Mouse (Mus musculus): ENCODE results near the gene Olfr633. TPM values are rescaled to one million over a fixed set of nuclear protein-coding genes. Genes with fewer than 3 reads are reported as not detected.
"Not testable (repeated sequence)": the region's sequence is repeated elsewhere in the genome, so short reads cannot be mapped to it uniquely, and the experiment has no call there.

The Olfr633 gene
- not detected for total RNA-seq (2021)
- long read RNA-seq, experiment 1: 0 reads
- long read RNA-seq, experiment 2: 0 reads

DNA sequence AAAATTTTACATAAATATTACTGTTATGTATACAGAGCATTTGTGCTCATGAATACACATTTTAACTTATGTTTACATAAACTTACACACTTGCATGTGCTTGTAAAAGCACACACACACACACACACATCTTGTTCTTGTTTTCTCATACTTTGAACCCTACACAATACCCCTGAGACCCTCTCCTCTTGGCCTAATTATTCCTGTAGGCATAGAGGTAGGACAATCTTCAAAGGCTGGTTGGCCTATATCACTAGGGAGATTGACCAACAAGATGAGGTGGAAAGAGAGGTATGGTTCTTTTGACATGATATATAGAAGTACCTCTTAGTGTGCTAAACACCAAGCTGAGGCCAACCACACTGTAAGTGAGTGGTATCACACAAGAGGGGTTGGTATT lies at the start of gene Olfr633:
Gene Olfr633 (plus strand): TSS at position 301 of the 400 bp plus-strand sequence.
- intact Hi-C loops (cut with DNase I): no loop called here
- no peak within 1 kb of the TSS for H3K27ac ChIP-seq
- no peak for TF ChIP-seq CTCF (IDR thresholded peaks at IDR 0.05)
- no peak within 1 kb of the TSS for H3K4me3 ChIP-seq
- DNase-seq: no peak

DNA sequence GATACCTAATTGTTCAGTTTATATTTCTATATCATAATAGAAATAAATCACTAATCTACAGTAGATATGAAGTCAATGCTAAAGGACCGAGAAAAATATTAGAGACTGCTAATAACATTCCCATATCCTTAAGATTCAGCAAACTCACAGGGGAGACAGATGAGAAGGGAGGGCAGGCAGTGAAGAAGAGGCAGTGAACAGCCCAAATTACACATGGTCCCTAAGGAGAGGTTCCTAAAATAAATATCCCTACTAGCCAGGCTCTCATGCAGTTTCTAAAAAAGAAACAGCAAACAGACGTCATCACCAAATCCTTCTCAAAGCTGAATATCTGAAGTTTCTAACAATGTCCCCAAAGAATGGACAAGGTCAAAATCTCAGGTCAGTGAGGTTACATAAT lies 41.0 kb upstream of the Olfr633 start, which contains the start of gene Olfr65:
Gene Olfr65 (plus strand): TSS at position 301 of the 400 bp plus-strand sequence.
- no peak for TF ChIP-seq CTCF (IDR thresholded peaks at IDR 0.05)
- no peak within 1 kb of the TSS for H3K27ac ChIP-seq
- DNase-seq: no peak
- intact Hi-C loops (cut with DNase I): no loop called here
- H3K4me3 ChIP-seq: no peak within 1 kb of the TSS

DNA sequence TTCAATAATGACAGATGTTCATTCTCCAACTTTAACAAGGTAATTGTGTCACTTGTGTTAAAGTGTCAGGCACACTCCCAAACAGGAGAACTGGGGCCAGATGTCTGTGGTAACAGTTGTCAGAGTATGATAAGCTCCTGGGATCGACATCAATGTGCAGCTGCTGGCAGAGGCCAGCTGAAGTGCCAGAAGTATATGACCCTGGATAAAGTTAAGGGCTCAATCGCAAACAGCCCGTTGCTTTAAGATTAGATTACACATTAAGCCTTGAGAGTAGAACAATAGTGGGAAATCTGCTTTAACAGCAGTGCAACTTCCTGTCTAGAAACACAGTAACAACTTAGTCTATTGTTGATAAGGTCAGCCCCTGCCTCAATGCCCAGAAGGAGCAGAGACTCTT lies 34.2 kb upstream of the Olfr633 start:
- Histone ChIP-seq H3K4me3 (no peak overlapping the region), H3K27ac (no peak overlapping the region)
- TF ChIP-seq CTCF (IDR thresholded peaks at IDR 0.05): no peak
- no peak for DNase-seq
- intact Hi-C loops (cut with DNase I): no loop called here

DNA sequence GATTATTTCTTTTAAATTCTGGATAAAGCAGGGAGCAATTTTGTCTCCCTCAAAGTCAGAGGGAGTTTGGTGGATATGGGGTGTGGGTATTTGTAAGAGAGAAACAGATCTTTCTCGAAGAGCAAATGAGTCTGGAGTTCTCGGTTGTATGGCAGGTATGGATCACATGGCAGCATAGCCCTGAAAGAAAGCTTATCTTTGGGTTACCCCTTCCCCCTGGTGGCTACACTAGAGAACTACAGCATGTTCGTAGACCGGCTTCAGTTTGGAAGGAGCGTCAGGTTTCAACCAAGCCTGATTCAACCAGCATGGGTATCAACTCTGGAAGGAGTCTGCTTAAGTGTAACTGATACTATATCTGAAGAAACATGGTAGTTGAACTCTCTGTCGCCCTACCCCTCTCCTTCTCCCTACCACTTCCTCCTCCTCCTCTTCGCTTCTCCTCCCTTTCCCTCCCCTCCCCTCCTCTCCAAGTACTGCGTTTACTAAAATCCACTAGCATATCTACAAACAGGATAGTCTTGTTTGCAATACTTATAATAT lies 31.2 kb upstream of the Olfr633 start:
- no peak for TF ChIP-seq CTCF (IDR thresholded peaks at IDR 0.05)
- DNase-seq: no peak
- intact Hi-C loops (cut with DNase I): no loop called here
- Histone ChIP-seq H3K4me3 (no peak overlapping the region), H3K27ac (no peak overlapping the region)

DNA sequence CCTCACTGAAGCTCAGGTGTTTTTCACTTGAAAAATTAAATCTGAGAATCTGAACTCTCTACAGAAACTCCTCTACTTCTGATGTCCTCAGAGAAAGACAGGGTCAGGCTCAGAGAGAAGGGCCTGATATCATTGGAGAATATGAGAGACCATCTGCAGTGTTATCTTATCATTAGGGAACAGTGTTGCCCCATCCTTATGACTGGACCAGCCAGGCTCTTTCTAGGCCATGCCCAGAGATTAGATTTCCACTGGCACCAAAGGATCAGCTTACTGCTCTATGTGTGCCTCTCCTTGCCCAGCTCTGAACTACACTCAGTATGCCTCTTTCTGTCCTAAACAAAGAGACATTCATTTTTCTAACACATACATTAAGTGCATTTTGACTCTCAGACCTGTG lies 28.9 kb upstream of the Olfr633 start:
- TF ChIP-seq CTCF (IDR thresholded peaks at IDR 0.05): no peak
- H3K4me3 ChIP-seq: no peak overlapping the region
- H3K27ac ChIP-seq: no peak overlapping the region
- intact Hi-C loops (cut with DNase I): no loop called here
- DNase-seq: no peak

DNA sequence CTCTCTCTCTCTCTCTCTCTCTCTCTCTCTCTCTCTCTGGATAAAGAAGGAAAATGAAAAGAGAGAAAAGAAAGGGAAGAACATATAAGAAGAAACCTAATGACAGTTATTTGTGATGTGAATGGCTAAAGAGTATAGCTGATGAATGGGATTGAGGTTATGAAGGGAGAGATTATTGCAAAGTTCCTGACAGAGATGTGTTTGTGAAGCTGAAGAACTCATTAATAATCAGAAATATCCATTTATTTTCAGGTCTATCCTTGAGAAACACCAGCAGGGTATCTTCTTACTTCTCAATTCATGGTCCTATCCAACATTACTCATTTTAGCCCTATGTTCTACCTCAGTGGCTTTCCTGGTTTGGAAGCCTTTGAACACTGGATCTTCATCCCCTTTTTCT lies 15.7 kb upstream of the Olfr633 start, which contains the start of gene Olfr631:
Gene Olfr631 (plus strand): TSS at position 301 of the 400 bp plus-strand sequence.
- Histone ChIP-seq H3K4me3 (no peak within 1 kb of the TSS), H3K27ac (no peak within 1 kb of the TSS)
- TF ChIP-seq CTCF (IDR thresholded peaks at IDR 0.05): no peak
- intact Hi-C loops (cut with DNase I): no loop called here
- no peak for DNase-seq

DNA sequence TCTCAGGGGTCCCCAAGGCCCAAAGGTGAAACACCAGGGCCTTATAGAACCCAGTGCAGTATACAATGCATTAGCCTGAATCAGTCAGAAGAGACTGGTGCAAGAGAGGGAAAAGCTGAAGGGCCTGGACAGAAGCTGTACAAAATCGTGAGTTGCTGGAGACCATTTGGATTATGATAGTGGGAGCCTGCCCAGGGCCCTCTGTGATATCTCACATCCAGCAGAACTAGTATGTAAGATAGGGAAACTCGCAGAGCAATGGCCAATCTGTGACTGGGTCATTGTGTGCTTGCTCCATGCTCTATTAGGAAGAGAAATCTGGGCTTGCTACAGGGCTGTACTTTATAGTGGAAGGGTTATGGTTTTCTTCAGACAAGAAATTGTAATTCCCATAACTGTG lies 10.0 kb upstream of the Olfr633 start, which contains the start of gene Olfr632:
Gene Olfr632 (plus strand): TSS at position 84 of the 400 bp plus-strand sequence.
- no peak for TF ChIP-seq CTCF (IDR thresholded peaks at IDR 0.05)
- no peak within 1 kb of the TSS for H3K4me3 ChIP-seq
- no peak within 1 kb of the TSS for H3K27ac ChIP-seq
- intact Hi-C loops (cut with DNase I): no loop called here
- no peak for DNase-seq

DNA sequence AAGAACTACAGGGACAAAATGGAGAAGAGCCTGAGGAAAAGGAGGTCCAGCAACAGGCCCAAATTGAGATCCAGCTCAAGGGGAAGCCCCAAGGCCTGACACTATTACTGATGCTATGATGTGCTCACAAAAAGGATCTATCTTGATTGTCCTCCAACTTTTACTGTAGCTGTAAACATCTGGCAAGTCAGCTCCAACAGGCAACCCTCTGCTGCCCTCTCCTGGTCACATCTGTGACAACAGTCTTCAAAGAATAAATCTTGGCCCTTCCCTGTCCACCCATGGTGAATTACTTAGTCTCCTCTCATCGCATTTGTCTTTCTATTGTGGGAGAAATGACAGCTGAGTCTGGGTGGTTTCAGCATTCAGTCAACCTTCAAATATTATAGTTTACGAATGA lies 1.5 kb upstream of the Olfr633 start:
- H3K4me3 ChIP-seq: no peak overlapping the region
- TF ChIP-seq CTCF (IDR thresholded peaks at IDR 0.05): peak; percentile 49
- intact Hi-C loops (cut with DNase I): no loop called here
- DNase-seq: no peak
- no peak overlapping the region for H3K27ac ChIP-seq

DNA sequence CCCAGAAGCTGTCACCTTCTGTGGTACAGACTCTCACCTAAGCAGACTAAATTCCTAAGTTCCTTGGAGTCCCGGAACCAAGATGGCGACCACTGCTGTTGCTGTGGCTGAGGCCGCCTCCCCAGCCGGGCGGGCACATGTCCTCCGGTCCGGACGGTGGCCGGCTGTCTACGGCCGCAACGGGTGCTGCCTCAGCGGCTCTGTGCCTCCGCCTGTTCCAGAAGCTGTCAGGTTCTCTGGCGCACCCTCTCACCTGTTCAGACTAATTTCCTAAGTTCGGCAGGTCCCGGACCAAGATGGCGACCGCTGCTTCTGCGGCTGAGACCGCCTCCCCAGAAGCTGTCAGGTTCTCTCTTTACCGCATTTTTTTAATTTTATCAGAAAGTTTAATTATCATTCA lies 22.6 kb downstream of the Olfr633 start:
- H3K27ac ChIP-seq; intact Hi-C loops (cut with DNase I); DNase-seq; H3K4me3 ChIP-seq: not testable (repeated sequence)

DNA sequence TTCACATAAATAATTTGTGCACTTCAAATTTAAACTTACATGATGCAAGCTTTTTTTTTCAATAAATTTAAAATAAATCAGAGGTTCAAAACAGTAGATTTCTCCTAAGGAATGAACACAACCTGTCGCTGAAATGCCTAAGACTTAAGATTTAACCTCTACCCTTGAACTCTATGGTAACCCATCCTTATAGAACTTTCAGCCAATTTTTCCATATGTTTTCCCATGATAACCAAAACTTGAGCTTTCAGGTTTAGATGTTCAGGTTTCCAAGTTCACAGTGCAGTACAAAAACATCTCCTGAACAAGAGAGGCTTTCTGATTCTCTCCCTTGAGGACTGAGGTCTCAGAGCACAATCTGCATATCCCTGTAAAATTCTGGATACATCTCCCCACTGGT lies 26.6 kb downstream of the Olfr633 start, which contains the start of gene Olfr635:
Gene Olfr635 (plus strand): TSS at position 301 of the 400 bp plus-strand sequence.
- no peak for TF ChIP-seq CTCF (IDR thresholded peaks at IDR 0.05)
- intact Hi-C loops (cut with DNase I): no loop called here
- no peak for DNase-seq
- H3K4me3 ChIP-seq: no peak within 1 kb of the TSS
- no peak within 1 kb of the TSS for H3K27ac ChIP-seq

DNA sequence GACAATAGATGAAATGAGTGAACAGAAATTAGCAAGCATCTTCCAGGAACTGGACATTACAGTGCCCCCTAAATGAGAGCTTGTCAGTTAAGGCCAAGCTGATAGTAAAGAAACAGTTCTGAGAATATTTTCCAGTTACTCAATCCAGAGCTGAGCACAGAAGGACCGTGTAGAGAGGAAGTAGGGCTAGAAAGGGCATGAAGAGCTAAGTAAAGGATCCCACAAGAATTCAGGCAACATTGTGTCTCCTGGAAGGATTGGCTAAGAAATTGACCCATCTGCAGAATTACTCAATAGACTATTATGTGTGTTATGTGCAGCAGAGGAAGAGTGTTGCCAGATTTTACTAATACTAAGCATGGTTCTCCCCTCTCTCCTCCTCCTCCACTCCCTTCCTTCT lies 27.5 kb downstream of the Olfr633 start:
- Histone ChIP-seq H3K27ac (no peak overlapping the region), H3K4me3 (no peak overlapping the region)
- TF ChIP-seq CTCF (IDR thresholded peaks at IDR 0.05): no peak
- intact Hi-C loops (cut with DNase I): no loop called here
- DNase-seq: no peak

DNA sequence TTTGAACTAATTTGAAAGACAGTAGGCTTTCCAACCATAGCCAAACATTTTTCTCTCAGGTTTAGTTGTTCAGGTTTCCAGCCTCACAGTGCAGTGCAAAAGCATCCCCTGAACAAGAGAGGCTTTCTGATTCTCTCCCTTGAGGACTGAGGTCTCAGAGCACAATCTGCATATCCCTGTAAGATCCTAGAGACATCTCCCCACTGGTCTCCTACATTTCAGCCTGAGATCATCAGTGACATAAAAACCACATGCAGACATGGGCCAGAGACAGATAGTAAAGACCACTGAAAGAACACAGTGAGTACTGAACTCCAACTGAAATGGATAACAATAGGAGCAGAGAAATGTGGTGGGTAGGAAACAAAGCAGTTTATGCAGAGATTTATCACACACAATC lies 54.2 kb downstream of the Olfr633 start, which contains the start of gene Olfr638:
Gene Olfr638 (plus strand): TSS at position 301 of the 400 bp plus-strand sequence.
- intact Hi-C loops (cut with DNase I): no loop called here
- no peak within 1 kb of the TSS for H3K27ac ChIP-seq
- no peak for TF ChIP-seq CTCF (IDR thresholded peaks at IDR 0.05)
- no peak within 1 kb of the TSS for H3K4me3 ChIP-seq
- no peak for DNase-seq

Other genes with a start within 250 kb of the Olfr633 start
- not detected for gene Olfr243, start 229.8 kb upstream of the Olfr633 start, total RNA-seq (2021)
- gene Olfr628, start 214.1 kb upstream of the Olfr633 start, total RNA-seq (2021): not detected
- gene Olfr629, start 199.5 kb upstream of the Olfr633 start, total RNA-seq (2021): not detected
- not detected for gene Olfr630, start 187.1 kb upstream of the Olfr633 start, total RNA-seq (2021)
- not detected for gene Olfr69, start 172.8 kb upstream of the Olfr633 start, total RNA-seq (2021)
- not detected for gene Olfr68, start 164.7 kb upstream of the Olfr633 start, total RNA-seq (2021)
- not detected for gene Olfr67, start 152.6 kb upstream of the Olfr633 start, total RNA-seq (2021)
- gene Hbb-bt, start 130.4 kb upstream of the Olfr633 start, total RNA-seq (2021): 10 to 100 TPM; 20.6 to 29.2 TPM
- 100 to 1,000 TPM; 210 to 301 TPM for gene Hbb-bs, start 116.3 kb upstream of the Olfr633 start, total RNA-seq (2021)
- not detected for gene Hbb-bh2, start 103.9 kb upstream of the Olfr633 start, total RNA-seq (2021)
- gene Hbb-bh1, start 101.3 kb upstream of the Olfr633 start, total RNA-seq (2021): not detected
- gene Hbb-y, start 91.2 kb upstream of the Olfr633 start, total RNA-seq (2021): not detected
- not detected for gene Olfr66, start 58.2 kb upstream of the Olfr633 start, total RNA-seq (2021)
- gene Olfr64, start 50.0 kb upstream of the Olfr633 start, total RNA-seq (2021): not detected
- gene Olfr65, start 41.0 kb upstream of the Olfr633 start, total RNA-seq (2021): not detected
- gene Olfr631, start 15.6 kb upstream of the Olfr633 start, total RNA-seq (2021): not detected
- gene Olfr632, start 10.1 kb upstream of the Olfr633 start, total RNA-seq (2021): not detected
- not detected for gene Olfr635, start 26.7 kb downstream of the Olfr633 start, total RNA-seq (2021)
- gene Olfr638, start 54.3 kb downstream of the Olfr633 start, total RNA-seq (2021): not detected
- gene Olfr639, start 72.9 kb downstream of the Olfr633 start, total RNA-seq (2021): under 1 TPM in 1 of 2 experiments, not detected in 1; 0.03 TPM
- not detected for gene Olfr640, start 81.1 kb downstream of the Olfr633 start, total RNA-seq (2021)
- not detected for gene Olfr641, start 91.0 kb downstream of the Olfr633 start, total RNA-seq (2021)
- gene Olfr642, start 108.2 kb downstream of the Olfr633 start, total RNA-seq (2021): not detected
- gene 4930516K23Rik, start 117.0 kb downstream of the Olfr633 start, total RNA-seq (2021): not detected
- gene Olfr644, start 127.4 kb downstream of the Olfr633 start, total RNA-seq (2021): not detected
- not detected for gene Olfr645, start 141.0 kb downstream of the Olfr633 start, total RNA-seq (2021)
- gene Olfr646, start 160.4 kb downstream of the Olfr633 start, total RNA-seq (2021): not detected
- not detected for gene Ubqln5, start 185.4 kb downstream of the Olfr633 start, total RNA-seq (2021)
- gene Olfr643, start 193.0 kb downstream of the Olfr633 start, total RNA-seq (2021): not detected
- gene Ubqln3, start 198.8 kb downstream of the Olfr633 start, total RNA-seq (2021): not detected
- not detected for gene Ubqlnl, start 206.1 kb downstream of the Olfr633 start, total RNA-seq (2021)
- gene Olfm5, start 220.4 kb downstream of the Olfr633 start, total RNA-seq (2021): not detected
- gene Olfr648, start 239.0 kb downstream of the Olfr633 start, total RNA-seq (2021): not detected

Data from gastrocnemius, adult 2 months (tissue).